Mouse (Mus musculus): Measurements from ENCODE around the gene Sema3b. TPM values are rescaled to one million over a fixed set of nuclear protein-coding genes. Genes with fewer than 3 reads are reported as not detected.
"Not testable (repeated sequence)": the region's sequence is repeated elsewhere in the genome, so short reads cannot be mapped to it uniquely, and the experiment has no call there.

The Sema3b gene
- total RNA-seq, 1 experiment from 2014 or later = 8.4 TPM

DNA sequence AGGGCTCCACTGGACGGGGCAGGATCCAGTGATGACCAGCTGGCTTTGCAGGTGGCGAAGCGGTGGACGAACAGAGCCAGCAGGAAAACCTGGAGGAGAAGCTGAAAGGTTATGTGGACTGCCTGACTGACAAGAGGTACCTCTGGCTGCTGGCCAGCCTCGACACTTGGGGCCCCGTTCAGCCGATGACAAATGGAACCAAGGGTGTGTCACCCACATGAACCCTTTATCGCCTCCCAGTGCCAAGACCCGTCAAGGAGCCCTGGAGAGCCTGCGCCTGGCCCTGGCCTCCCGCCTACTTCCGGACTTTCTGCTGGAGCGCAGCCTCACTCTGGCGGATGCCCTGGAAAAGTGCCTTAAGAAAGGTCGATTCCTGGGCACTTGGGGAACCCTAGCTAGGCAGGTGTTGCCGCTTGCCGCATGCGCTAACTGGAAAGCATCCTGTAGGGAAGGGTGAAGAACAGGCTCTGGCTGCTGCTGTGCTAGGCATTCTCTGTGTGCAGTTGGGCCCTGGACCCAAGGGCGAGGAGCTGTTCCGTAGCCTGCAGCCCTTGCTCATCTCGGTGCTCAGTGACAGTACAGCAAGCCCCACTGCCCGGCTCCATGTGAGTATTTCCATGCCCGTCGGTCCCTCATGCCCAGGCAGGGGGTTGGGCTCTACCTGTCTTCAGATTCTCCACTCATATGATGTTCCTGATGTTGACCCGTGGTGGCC lies 18.8 kb downstream of the Sema3b start:
- DNase-seq = peak; percentile 28

DNA sequence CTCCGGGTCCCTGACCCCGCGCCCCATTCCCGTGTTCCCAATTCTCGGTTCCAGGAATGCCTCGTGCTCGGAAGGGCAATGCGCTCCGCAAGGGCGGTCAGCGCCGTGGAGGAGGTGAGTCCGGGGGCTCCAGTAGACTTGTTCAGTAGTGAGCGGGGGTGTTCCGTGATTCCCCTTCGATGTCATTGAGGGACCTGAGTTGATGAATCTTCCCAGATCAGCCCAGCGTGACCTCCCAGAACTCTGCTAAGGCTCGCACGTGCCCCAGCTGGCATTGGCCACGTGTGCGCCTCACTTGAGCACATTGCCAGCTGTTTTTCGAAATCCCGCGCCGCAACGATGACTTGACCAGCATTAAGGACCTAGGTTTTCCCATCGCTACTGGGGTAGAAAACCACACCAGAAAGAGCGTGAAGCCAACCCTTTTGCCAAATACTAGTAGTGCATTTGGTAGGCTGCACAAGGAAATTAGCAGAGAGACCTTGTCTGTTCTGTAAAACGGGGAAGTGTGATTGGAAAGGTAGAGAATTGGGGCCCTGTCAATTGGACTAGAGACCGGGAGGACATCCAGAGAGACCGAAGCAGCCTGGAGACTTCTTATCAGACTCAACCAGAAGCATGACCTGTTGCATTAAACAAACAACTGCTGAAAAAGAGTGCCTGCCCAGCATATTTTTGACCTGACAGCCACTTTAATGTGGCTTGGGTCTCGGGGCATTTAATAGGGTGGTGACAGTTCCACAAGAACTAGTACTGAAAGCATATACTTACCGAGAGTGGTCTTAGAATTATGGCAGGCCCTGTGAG lies 21.0 kb downstream of the Sema3b start:
- DNase-seq = peak; percentile 67

DNA sequence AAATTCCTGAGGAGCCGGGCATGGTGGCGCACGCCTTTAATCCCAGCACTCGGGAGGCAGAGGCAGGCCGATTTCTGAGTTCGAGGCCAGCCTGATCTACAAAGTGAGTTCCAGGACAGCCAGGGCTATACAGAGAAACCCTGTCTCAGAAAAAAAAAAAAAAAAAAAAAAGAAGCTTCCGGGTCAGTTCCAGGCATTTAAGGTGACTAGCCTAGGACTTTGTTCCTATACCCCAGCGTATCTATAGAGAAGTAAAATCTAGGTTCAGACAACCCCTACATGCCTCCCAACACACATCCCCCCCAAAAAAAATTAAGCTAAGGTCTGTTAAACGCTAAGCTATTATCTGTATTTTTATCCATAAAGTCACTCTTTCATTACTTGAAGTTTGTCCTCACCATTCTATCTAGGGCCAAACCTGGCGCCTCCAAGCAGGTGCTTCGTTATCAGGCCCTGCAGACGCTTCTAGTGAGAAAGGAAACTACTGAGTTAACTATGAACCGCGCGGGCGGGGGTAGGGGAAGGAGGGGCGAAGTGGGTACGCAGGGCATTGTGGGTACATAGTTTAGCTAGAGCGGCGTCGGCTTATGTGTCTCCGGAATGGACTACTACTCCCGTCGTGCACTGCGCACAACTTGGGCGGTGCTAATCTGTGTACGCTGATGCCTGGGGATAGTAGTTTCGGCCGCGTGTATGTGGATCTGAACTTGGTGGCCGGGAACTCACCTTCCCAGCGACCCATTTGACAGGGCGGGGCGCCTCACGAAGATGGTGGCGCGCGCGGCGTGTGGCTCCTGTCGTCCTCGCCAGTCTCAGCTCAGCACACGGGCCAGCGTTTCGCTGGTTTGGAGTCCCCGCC lies 21.8 kb downstream of the Sema3b start, which contains the start of gene Ifrd2:
TSS of gene Ifrd2 (plus strand) at position 669 of the 859 bp plus-strand sequence.
- peak; percentile 92 for DNase-seq

DNA sequence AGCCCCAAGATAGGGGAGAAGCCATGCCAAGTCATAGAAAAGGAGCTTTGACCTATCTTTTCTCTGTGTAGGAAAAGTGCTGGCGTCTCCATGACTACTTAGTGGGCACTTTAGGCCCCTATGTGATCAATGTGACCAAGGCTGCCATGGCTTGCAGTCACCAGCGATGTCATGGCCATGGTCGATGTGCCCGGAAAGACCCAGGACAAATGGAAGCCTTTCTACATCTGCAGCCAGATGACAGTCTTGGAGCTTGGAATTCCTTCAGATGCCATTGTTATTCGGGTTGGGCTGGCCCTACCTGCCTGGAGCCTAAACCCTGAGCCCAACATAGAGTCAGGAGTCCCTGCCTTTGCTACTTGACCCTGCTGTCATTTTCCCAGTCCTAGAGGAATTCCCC lies 22.5 kb downstream of the Sema3b start:
- no peak for DNase-seq

DNA sequence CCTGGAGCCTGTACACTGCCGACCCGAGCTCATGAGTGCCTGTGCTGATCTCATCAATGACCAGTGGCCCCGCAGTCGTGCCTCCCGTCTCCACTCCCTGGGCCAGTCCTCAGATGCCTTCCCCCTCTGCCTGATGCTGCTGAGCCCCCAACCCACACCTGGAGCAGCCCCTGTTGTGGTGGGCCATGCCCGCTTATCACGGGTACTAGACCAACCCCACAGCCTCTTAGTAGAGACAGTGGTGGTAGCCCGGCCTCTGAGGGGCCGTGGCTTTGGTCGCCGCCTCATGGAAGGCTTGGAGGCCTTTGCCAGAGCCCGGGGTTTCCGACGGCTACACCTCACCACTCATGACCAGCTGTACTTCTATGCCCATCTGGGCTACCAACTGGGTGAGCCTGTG lies 25.9 kb downstream of the Sema3b start:
- DNase-seq = no peak

DNA sequence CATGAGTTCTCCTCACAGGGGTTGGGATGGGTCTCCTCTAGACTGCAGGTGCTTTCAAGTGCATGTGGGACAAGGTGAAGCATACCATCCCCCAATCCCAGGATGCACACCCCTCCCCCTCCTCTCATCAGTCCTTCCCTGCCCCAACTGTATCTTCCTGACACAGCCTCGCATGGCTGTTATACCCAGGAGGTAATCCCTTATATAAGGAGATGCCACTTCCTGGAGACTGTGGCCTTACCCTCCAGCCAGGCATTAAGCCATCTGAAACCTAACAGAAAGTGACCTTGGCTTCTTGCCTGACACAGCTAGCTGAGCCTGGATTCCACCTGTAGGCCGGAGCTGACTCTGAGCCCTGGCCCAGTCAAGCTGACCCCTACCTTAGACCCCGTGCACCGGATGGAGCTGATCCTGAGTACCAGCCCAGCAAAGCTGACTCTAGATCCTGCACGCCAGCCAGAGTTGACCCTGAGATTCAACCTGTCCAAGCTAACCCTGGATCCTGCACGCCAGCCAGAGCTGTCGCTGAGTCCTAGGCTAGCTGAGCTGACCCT lies 26.4 kb downstream of the Sema3b start:
- DNase-seq = no peak

DNA sequence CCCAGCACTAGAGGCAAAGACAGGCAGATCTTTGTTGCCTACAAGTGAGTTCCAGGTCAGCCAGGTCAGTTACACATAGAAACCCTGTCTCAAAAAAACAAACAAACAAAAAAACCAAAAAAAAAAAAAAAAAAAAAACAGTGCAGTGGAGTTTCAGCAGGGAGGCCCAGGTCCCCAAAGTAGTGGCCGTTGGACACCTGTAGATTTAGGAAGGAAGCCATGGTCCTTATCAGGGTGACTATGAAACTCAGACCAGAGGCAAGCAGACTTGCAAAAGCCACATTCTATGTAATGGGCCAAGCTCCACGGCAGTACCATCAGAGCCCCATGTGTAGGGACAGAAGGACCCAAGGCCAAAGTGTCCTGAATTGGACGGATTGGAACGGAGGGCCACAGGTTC lies 27.4 kb downstream of the Sema3b start:
- DNase-seq = no peak

DNA sequence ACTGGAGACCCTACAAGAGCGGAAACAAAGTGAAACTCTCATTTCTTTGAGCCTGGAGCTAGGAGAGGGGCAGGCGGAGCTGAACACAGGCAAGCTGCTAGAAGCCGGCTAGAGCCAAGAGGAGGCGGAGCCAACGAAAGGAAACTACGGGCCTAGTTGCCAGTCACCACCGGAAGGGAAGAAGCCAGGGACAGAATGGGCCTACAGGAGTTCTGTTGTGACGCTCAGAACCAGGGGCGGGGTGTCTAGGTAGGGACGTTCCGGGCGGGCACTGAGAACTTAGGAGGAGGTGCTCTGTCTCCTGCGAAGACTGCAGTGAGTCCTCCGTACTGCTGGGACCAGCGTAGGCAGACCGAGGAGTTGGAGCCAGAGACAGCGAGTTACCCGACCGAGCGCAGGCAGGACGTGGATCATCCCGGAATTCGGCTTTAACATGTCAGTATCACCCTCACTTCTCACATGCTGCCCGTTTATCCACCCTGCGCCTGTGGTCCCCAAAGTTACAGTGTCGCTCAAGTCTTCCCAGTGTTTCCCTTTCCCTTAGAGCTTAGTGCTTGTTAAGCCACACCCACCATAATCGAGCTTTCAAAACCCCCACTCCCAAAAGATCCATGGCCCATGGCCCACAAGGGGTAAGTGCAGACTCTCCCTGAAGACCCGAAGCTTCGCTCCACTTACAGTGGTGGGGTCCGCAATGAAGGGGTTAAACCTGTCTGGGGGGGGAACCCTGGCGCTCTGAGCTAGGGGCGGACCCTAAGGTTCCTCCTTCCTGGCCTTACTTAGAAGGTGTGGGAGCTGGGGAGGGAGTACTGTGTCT lies 28.3 kb downstream of the Sema3b start, which contains the start of gene Hyal3:
TSS of gene Hyal3 (plus strand) at position 318 of the 817 bp plus-strand sequence.
- peak; percentile 85 for DNase-seq

DNA sequence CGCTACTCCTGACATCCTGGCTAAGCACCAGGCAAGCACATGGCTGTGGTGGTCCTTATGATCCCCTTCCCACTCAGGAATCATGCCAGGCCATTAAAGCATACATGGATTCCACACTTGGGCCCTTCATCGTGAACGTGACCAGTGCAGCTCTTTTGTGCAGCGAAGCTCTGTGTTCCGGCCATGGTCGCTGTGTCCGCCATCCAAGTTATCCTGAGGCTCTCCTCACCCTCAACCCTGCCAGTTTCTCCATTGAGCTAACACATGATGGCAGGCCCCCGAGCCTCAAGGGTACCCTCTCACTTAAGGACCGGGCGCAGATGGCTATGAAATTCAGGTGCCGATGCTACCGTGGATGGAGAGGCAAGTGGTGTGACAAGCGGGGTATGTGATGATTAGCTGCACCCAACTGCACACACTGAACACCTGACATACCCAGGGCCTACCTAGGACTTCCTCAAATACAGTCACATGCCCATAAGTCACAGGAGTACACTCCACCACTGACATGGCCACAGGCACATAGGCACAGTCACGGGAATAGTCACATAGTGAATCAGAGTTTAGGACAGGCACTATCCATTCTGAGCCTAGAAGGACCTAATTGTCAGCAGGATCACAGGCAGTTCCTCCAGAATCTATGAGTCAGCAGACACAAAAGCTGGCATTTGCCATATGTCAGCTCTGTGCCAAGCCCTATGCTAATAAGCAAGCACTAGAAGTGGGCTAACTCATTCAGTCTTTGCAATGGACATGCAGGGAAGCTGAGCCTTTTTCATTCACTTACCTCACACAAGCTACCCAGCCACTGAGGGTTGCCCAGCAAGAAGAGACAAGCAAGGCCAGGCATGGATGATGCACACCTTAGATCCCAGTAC lies 29.8 kb downstream of the Sema3b start:
- no peak for DNase-seq

DNA sequence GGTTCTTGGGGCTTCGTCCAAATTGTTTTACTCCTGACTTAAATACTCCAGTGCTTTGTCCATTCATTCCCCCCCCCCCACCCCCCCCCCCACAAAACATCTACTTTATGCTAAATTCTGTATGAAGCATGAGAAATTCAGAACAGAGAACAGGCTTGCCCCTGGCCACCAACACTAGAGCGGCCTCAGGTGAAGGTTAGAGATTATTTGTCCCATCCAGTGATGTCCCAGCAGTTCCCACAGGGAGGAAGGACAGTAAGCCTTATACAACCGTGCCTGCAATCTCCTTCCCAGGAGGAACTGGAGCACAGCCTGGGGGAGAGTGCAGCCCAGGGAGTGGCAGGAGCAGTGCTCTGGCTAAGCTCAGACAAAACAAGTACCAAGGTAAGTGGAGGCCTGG lies 30.4 kb downstream of the Sema3b start, which contains the start of gene Naa80:
TSS of gene Naa80 (plus strand) at position 301 of the 400 bp plus-strand sequence.
- DNase-seq = no peak

DNA sequence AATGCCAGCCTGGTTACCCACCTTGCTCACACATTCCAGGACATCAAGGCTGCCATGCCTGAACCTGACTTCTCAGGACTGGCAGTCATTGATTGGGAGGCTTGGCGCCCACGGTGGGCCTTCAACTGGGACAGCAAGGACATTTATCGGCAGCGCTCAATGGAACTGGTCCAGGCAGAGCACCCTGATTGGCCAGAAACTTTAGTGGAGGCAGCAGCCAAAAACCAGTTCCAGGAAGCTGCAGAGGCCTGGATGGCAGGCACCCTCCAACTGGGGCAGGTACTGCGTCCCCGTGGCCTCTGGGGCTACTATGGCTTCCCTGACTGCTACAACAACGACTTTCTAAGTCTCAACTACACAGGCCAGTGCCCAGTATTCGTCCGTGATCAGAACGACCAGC lies 31.2 kb downstream of the Sema3b start:
- no peak for DNase-seq

DNA sequence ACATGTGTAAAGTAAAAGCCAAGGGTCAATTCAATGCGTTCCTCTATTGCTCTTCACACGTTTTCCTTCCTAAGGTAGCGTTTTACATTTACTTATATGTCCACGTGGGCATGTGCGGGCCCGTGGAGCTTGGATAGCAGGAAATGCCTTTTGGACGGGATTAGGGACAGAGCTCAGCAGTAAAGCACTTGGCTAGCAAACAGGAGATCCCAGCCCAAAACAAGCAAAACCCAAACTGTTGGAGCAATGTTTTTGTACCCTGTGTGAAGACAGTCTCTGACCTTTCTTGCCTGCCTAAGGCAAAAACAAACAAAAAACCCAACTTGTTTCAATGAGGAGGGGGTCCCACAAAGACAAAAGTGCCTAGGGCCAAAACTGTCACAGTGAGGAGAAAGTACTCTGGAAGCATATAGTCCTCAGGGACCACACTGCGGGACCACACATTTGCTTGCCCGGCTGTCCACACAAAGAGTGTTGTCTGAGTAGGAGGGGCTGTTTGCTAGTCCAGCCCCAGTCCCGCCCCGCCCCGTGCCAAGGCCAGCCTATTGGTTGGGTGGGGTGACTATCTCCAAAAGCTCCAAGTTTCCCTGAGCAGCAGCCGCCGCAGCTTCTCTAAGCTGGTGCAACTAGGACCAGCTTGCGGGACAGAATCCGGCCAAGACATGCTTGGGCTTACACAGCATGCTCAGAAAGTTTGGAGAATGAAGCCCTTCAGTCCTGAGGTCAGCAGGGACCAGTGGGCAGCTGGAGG lies 32.5 kb downstream of the Sema3b start, which contains the start of gene Hyal1:
TSS of gene Hyal1 (plus strand) at position 571 of the 751 bp plus-strand sequence.
- DNase-seq = peak; percentile 86

DNA sequence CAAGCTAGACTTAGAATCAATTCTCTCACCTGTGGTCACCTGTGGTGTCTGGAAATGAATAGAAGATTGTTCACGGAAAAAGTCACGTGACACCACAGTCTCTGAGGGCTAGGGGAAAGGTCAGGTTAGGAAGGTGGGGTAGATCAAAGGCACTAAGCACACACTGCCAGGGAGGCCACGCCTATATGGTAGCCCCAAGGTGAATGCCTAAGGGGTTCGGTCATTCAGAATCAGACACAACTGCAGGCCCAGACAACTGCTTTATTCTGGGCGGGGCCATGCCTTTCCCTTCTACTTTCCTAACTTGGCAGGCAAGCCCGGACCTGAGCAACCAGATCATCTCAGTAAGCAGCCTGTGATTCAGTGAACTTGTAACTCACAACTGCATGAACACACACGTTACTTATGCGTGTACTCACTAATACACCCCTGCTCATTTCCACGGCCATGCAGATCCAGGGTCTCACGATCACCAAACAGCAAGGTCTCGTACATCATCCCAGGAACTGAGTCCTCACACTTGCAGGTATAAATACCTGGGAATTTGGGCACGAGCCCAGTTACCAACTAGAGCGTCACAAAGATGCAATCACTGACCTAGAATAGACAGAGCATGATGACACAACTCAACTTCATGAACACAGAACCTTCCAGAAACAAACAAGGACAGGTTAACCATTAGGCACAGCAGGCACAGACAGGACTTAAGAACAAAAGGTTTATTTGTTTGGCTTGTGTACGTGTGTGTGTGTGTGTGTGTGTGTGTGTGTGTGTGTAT lies 33.3 kb downstream of the Sema3b start:
- no peak for DNase-seq

DNA sequence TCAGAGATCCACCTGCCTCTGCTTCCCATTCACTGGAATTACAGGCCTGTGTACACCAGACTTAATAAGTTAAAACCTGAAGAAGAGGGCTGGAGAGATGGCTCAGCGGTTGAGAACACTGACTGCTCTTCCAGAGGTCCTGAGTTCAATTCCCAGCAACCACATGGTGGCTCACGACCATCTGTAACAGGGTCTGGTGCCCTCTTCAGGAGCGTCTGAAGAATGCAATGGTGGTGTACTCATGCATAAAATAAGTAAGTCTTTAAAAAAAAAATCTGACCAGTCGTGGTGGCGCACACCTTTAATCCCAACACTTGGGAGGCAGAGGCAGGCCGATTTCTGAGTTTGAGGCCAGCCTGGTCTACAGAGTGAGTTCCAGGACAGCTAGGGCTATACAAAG lies 35.3 kb downstream of the Sema3b start:
- DNase-seq = not testable (repeated sequence)

DNA sequence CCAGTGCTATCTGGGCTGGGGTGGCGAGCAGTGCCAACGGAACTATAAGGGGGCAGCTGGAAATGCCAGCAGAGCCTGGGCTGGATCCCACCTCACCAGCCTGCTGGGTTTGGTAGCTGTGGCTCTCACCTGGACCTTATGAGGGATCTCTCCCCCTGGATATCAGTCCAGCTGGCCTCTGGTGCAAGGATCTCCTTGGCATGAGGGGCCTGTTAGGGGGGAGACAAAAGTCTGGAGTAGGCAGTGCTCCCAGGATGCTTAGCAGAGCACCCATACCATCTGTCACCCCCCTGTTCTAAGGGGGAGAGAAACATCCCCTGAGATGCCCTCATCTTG lies 36.7 kb downstream of the Sema3b start:
- no peak for DNase-seq

DNA sequence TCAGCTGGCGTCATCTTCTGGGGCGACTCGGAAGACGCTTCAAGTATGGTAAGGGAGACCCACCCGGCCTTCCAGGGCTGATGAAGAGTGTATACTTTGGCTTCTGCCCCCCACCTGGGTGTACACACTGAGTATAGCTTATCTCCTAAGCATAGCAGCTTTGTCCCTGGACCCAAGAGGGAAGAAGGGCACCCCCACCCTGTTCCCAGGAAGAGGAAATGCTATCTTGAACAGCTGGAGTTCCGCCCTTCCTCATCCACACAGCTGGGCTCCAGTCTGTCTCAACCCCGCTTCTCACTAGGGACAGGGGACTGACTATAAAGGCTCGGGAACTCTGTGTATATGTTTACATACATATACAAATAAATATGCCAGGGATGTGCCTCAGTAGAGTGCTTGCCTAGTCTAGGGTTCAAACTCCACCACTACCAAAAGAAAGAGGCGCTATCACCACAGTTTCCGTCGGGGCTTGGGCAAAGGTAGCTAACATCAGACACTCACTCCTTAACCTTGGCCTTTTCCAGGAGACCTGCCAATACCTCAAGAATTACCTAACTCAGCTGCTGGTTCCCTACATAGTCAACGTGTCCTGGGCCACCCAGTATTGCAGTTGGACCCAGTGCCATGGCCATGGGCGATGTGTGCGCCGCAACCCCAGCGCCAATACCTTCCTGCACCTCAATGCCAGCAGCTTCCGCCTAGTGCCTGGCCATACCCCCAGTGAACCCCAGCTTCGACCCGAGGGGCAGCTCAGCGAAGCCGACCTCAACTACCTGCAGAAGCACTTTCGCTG lies 37.3 kb downstream of the Sema3b start:
- no peak for DNase-seq

DNA sequence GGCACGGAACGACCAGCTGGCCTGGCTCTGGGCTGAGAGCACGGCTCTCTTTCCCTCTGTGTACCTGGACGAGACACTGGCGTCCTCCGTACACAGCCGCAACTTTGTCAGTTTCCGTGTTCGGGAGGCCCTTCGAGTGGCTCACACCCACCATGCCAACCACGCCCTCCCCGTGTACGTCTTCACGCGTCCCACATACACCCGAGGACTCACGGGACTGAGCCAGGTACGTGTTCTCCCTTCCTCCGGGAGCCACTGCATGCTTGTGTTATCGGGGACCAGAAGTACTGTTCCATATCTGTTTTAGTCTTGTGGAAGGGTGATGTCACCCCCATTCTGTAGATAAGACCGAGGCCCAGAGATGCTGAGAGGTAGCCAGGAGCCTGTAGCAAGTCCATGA lies 38.2 kb downstream of the Sema3b start:
- DNase-seq = no peak

DNA sequence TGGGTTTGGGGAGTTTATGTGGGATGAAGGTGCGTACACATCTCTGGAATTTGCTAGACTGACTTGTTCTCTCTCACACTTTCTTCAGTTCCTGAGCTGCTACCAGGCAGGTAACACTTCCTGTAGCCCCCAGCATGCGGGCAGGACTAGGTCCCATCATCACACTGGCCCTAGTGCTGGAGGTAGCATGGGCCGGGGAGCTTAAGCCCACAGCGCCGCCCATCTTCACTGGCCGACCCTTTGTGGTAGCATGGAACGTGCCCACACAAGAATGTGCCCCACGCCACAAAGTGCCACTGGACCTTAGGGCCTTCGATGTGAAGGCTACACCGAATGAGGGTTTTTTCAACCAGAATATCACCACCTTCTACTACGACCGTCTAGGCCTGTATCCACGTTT lies 39.0 kb downstream of the Sema3b start:
- DNase-seq = no peak
